Mouse (Mus musculus) C2C12 (cell line): ENCODE data around the gene Sidt2. TPM values are rescaled to one million over a fixed set of nuclear protein-coding genes. Genes with fewer than 3 reads are reported as not detected.

ENCODE experiments used
- H3K27me3 ChIP-seq: one replicate; pipeline ENCODE4 v1.6.1; 2011; ENCODE audit not compliant: control insufficient read depth, insufficient read depth, insufficient read length
- H3K36me3 ChIP-seq: one replicate; pipeline ENCODE4 v1.6.1; 2011; ENCODE audit not compliant: control insufficient read depth, insufficient read depth
- H3K4me3 ChIP-seq: one replicate; pipeline ENCODE4 v1.5.1; 2011; ENCODE audit warnings: mild to moderate bottlenecking, control low read depth; ENCODE audit not compliant: poor library complexity, insufficient read depth, severe bottlenecking
- H3K79me2 ChIP-seq: one replicate; pipeline ENCODE4 v1.6.1; 2011; ENCODE audit not compliant: control insufficient read depth, insufficient read depth
- H3K79me3 ChIP-seq: one replicate; pipeline ENCODE4 v1.6.1; 2011; ENCODE audit warnings: low read depth, control low read depth
- H3ac ChIP-seq: one replicate; pipeline ENCODE3; 2011; ENCODE audit warnings: low read depth; ENCODE audit not compliant: control insufficient read depth, insufficient read length
- CEBPB ChIP-seq: IDR thresholded peaks from one replicate; pipeline ENCODE4 v1.6.1; 2011; ENCODE audit warnings: low read depth, mild to moderate bottlenecking, control low read depth, moderate library complexity
- CTCF ChIP-seq: IDR thresholded peaks from one replicate; pipeline ENCODE4 v1.5.1; 2011; ENCODE audit not compliant: control insufficient read depth, insufficient read depth, insufficient read length
- FOSL1 ChIP-seq: IDR thresholded peaks from one replicate; pipeline ENCODE4 v1.8.0; 2011; ENCODE audit warnings: mild to moderate bottlenecking, low read length; ENCODE audit not compliant: poor library complexity, insufficient read depth, severe bottlenecking
- MAX ChIP-seq: IDR thresholded peaks from one replicate; pipeline ENCODE4 v1.6.1; 2011; ENCODE audit warnings: mild to moderate bottlenecking, control low read depth
- MYOD1 ChIP-seq: IDR thresholded peaks from one replicate; pipeline ENCODE4 v1.6.1; 2011; ENCODE audit warnings: low read depth; ENCODE audit not compliant: control insufficient read depth, insufficient read length
- MYOG ChIP-seq: IDR thresholded peaks from one replicate; pipeline ENCODE4 v1.6.1; 2011; ENCODE audit not compliant: control insufficient read depth, insufficient read length; ENCODE audit errors: extremely low read depth
- USF1 ChIP-seq: IDR thresholded peaks from one replicate; pipeline ENCODE4 v1.6.1; 2011; ENCODE audit warnings: low read depth, mild to moderate bottlenecking, control low read depth, moderate library complexity
- polyA plus RNA-seq: library from polyadenylated mRNA; unstranded; fragments of >200 nt; fragmentation: generic; extraction: Trizol; gene quantifications from one replicate; pipeline ENCODE4 v1.2.1, GENCODE M21; 2012; ENCODE audit warnings: missing spikeins

Sidt2 gene
- polyA plus RNA-seq, 1 experiment, result 50.2 TPM

DNA sequence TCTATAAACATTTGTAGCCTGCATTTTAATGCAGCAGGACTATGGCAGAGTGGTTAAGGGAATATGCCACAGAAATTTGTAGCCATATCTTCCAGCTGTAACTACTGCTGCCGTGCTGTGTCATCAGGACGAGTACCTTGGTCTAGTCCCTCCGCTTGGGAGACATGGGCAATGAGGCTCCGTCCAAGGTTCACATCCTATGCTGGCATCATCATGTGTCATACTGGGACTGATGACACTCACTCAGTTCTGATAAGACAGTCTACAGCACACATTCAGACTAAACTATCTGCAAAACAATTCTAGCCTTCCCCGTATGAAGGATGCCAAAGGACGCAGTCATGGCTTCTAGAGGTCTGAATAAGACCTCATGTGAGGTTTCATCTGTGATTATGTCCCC is 8.5 kb upstream of the Sidt2 start:
- no peaks in the 10 kb centered on the region for H3K79me3 ChIP-seq
- no peak overlapping the region for H3K4me3 ChIP-seq
- H3ac ChIP-seq, result no peak overlapping the region
- H3K27me3 ChIP-seq, result no peaks in the 10 kb centered on the region
- TF ChIP-seq MYOD1, result no peak
- no peak for TF ChIP-seq FOSL1
- no peak for TF ChIP-seq MAX
- TF ChIP-seq CTCF, result no peak
- no peak for TF ChIP-seq MYOG
- no peak for TF ChIP-seq USF1
- TF ChIP-seq CEBPB, result no peak
- no peaks in the 10 kb centered on the region for H3K79me2 ChIP-seq
- peaks cover 70% of the 10 kb centered on the region for H3K36me3 ChIP-seq

DNA sequence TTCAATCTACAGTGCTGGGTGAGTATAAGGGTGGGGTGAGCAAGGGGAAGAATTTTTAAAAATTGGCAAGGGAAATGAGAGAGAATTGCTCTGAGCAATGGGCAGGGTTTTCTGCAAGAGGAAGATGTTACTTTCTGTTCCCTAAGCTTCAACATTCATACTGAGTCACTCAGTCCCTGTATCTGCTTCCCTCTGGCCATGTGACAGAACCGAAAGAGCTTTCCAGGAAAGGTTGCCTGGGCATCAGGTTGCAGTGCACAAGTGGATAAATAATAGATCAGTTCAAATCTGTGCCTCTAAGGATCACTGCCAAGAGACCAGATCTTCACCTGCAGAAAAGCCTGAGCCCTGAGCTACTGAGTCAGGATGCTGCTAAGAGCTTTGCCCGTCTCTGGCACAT is 6.8 kb upstream of the Sidt2 start:
- H3K79me2 ChIP-seq, result no peaks in the 10 kb centered on the region
- H3K4me3 ChIP-seq, result no peak overlapping the region
- H3ac ChIP-seq, result no peak overlapping the region
- H3K27me3 ChIP-seq, result no peaks in the 10 kb centered on the region
- H3K79me3 ChIP-seq, result no peaks in the 10 kb centered on the region
- TF ChIP-seq FOSL1 (no peak), CEBPB (no peak), CTCF (no peak), MYOD1 (no peak), MAX (no peak), USF1 (no peak), MYOG (no peak)
- H3K36me3 ChIP-seq, result peaks cover 54% of the 10 kb centered on the region

DNA sequence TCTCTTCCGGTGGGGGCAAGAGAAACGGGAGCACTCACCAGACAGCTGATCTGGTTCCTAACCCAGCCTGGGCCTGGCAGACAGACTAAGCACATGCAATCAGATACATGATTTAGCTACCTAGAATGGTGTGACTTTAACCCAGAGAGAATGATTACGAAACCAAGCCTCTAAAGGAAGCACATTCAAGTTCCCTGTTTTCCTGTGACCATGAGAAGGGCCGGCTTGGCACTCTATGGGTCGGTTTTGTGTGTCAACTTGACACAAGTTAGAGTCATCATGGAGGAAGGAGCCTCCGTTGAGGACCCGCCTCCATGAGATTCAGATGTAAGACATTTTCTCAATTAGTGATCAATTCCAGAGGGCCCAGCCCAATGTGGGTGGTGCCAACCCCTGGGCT is 4.6 kb upstream of the Sidt2 start:
- H3K79me2 ChIP-seq, result peaks cover under 1% of the 10 kb centered on the region
- H3K4me3 ChIP-seq, result no peak overlapping the region
- H3K79me3 ChIP-seq, result no peaks in the 10 kb centered on the region
- peaks cover 33% of the 10 kb centered on the region for H3K36me3 ChIP-seq
- H3ac ChIP-seq, result no peak overlapping the region
- H3K27me3 ChIP-seq, result no peaks in the 10 kb centered on the region
- TF ChIP-seq MYOG (no peak), USF1 (no peak), MYOD1 (no peak), MAX (no peak), CTCF (no peak), FOSL1 (no peak), CEBPB (no peak)

GRCm38 (mm10) chr9:45958851-45959250 is 3.8 kb upstream of the Sidt2 start:
- H3K79me2 ChIP-seq, result peaks cover 9% of the 10 kb centered on the region
- no peak for TF ChIP-seq MYOD1
- no peak for TF ChIP-seq MYOG
- no peak for TF ChIP-seq MAX
- TF ChIP-seq USF1, result no peak
- TF ChIP-seq CEBPB, result no peak
- TF ChIP-seq CTCF, result no peak
- TF ChIP-seq FOSL1, result no peak
- H3K36me3 ChIP-seq, result peaks cover 25% of the 10 kb centered on the region
- H3K79me3 ChIP-seq, result peaks cover 2% of the 10 kb centered on the region
- H3K27me3 ChIP-seq, result no peaks in the 10 kb centered on the region
- no peak overlapping the region for H3K4me3 ChIP-seq
- no peak overlapping the region for H3ac ChIP-seq

DNA sequence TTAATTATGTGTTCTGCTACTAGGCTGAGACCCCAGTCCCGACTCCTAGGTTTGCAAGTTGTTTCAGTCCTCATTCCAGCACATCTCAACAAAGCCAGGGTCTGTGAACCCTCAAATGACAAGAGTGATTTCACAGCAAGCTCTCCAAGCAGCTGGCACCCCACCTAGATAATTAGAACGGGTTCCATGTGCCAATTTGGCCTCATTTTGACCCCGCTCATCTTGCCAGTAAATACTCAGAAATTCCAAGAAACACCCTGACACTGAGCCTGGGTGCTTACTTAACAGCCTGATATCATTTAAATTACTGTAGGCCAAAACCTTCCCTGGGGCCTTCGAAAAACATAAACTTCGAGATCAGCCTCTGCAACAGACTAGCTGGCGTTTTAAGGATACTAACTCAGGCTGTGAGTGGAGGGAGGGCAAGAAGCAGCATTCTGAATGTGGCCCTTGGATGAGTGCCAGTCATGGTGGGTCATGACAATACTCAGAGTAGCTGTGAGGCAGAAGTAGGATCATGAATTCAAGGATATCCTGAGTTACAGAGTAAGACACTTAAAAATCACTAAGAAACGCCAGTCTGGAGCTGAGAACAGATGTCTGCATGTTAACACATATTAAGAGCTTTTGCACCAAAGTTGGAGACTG is 3.1 kb upstream of the Sidt2 start:
- Histone ChIP-seq H3K79me2 (peaks cover 16% of the 10 kb centered on the region), H3K4me3 (no peak overlapping the region), H3K79me3 (peaks cover 2% of the 10 kb centered on the region), H3K27me3 (no peaks in the 10 kb centered on the region), H3K36me3 (peaks cover 18% of the 10 kb centered on the region), H3ac (no peak overlapping the region)
- TF ChIP-seq MAX (no peak), CEBPB (no peak), USF1 (no peak), MYOD1 (no peak), MYOG (no peak), CTCF (no peak), FOSL1 (no peak)
